Mouse (Mus musculus) CH12.LX (cell line): ENCODE results near the gene Usp5. TPM values are rescaled to one million over a fixed set of nuclear protein-coding genes. Genes with fewer than 3 reads are reported as not detected.
A peak's percentile ranks its signal among the peaks of the same experiment; 100 is the strongest.

Source experiments
- DNase-seq: peaks from one replicate; pipeline ENCODE4 v3.0.0-alpha.2; 2013; ENCODE audit errors: extremely low read depth
- H3K27ac ChIP-seq: 2 replicates; pipeline ENCODE4 v1.5.1; 2012; ENCODE audit warnings: low read depth, mild to moderate bottlenecking, control low read depth, moderate library complexity; ENCODE audit not compliant: insufficient read depth
- H3K27me3 ChIP-seq: replicated peaks from 2 replicates; pipeline ENCODE3; 2012; ENCODE audit warnings: inconsistent platforms
- H3K36me3 ChIP-seq, 2 experiments: replicated peaks in 1 of 2; 2 replicates each; pipeline versions ENCODE3 to v1.6.1; 2012; ENCODE audit warnings: inconsistent platforms in 1 of 2, low read length in 1 of 2, mild to moderate bottlenecking in 1 of 2, mixed read lengths in 1 of 2, moderate library complexity in 1 of 2; ENCODE audit not compliant: control insufficient read depth in 1 of 2, insufficient read depth in 1 of 2
- H3K4me1 ChIP-seq, 2 experiments: 2 replicates each; pipeline ENCODE4 v1.6.1; 2012; ENCODE audit warnings: inconsistent platforms in 1 of 2, moderate library complexity in 1 of 2; ENCODE audit not compliant: insufficient read depth in 2 of 2, control insufficient read depth in 1 of 2
- H3K4me2 ChIP-seq: 2 replicates; pipeline ENCODE4 v1.6.1; 2012; ENCODE audit warnings: low read depth, mild to moderate bottlenecking, control low read depth; ENCODE audit not compliant: poor library complexity, insufficient read depth, severe bottlenecking
- H3K4me3 ChIP-seq, 3 experiments: fragments of 150-350 bp in 1 of 3; sonication (generic) in 1 of 3; replicated peaks in 1 of 3; 2 replicates each; pipeline versions ENCODE3 to v1.5.1; 2011 to 2012; ENCODE audit warnings: low read depth in 2 of 3, low read length in 2 of 3, mild to moderate bottlenecking in 2 of 3, moderate library complexity in 2 of 3, control low read depth in 1 of 3, improper control_type of control experiment in 1 of 3, inconsistent platforms in 1 of 3, mixed read lengths in 1 of 3; ENCODE audit not compliant: poor library complexity in 1 of 3
- H3K79me2 ChIP-seq: replicated peaks from 2 replicates; pipeline ENCODE4 v1.6.1; 2012; ENCODE audit warnings: mild to moderate bottlenecking, moderate library complexity; ENCODE audit not compliant: control insufficient read depth, poor library complexity, insufficient read depth, severe bottlenecking; ENCODE audit errors: extremely low read depth
- H3K9ac ChIP-seq: 2 replicates; pipeline ENCODE4 v1.6.1; 2012; ENCODE audit warnings: low read depth, mild to moderate bottlenecking, control low read depth, moderate library complexity; ENCODE audit not compliant: insufficient read depth
- H3K9me3 ChIP-seq: replicated peaks from 2 replicates; pipeline ENCODE3; 2012; ENCODE audit warnings: low read length, inconsistent platforms, mixed read lengths
- BHLHE40 ChIP-seq: IDR thresholded peaks from 2 replicates; pipeline ENCODE4 v1.6.1; 2011; ENCODE audit warnings: mild to moderate bottlenecking, low read depth, low read length, improper control_type of control experiment
- CHD1 ChIP-seq: IDR thresholded peaks from 2 replicates; pipeline ENCODE4 v1.6.1; 2012; ENCODE audit warnings: low read depth, low read length, improper control_type of control experiment, inconsistent platforms
- CHD2 ChIP-seq: IDR thresholded peaks from 2 replicates; pipeline ENCODE4 v1.6.1; 2011; ENCODE audit warnings: low read length, improper control_type of control experiment
- E2F4 ChIP-seq: IDR thresholded peaks from 2 replicates; pipeline ENCODE4 v1.6.1; 2011; ENCODE audit warnings: low read depth, low read length, improper control_type of control experiment; ENCODE audit not compliant: insufficient replicate concordance
- ELF1 ChIP-seq: IDR thresholded peaks from 2 replicates; pipeline ENCODE4 v1.6.1; 2014; ENCODE audit warnings: low read depth, mild to moderate bottlenecking, inconsistent platforms, low read length, improper control_type of control experiment
- ETS1 ChIP-seq: conservative IDR thresholded peaks from 2 replicates; pipeline ENCODE4 v1.6.1; 2012; ENCODE audit warnings: low read depth, mild to moderate bottlenecking, inconsistent platforms, low read length, improper control_type of control experiment, moderate library complexity
- GABPA ChIP-seq: IDR thresholded peaks from 2 replicates; pipeline ENCODE4 v1.6.1; 2012; ENCODE audit warnings: low read depth, low read length, improper control_type of control experiment, inconsistent platforms; ENCODE audit not compliant: insufficient replicate concordance
- HCFC1 ChIP-seq: IDR thresholded peaks from 2 replicates; pipeline ENCODE4 v1.6.1; 2012; ENCODE audit warnings: low read depth, mild to moderate bottlenecking, inconsistent platforms, low read length, improper control_type of control experiment
- IRF4 ChIP-seq: IDR thresholded peaks from 2 replicates; pipeline ENCODE4 v1.6.1; 2014; ENCODE audit warnings: low read depth, mild to moderate bottlenecking, inconsistent platforms, low read length, improper control_type of control experiment
- JUN ChIP-seq: IDR thresholded peaks from 2 replicates; pipeline ENCODE4 v1.6.1; 2011; ENCODE audit warnings: low read depth, mild to moderate bottlenecking, low read length, improper control_type of control experiment, moderate library complexity; ENCODE audit not compliant: insufficient read depth
- JUND ChIP-seq: conservative IDR thresholded peaks from 2 replicates; pipeline ENCODE4 v1.6.1; 2011; ENCODE audit warnings: low read depth, low read length, improper control_type of control experiment
- MAFK ChIP-seq: IDR thresholded peaks from 2 replicates; pipeline ENCODE4 v1.6.1; 2011; ENCODE audit warnings: low read length, improper control_type of control experiment; ENCODE audit not compliant: insufficient replicate concordance
- MAX ChIP-seq: IDR thresholded peaks from 2 replicates; pipeline ENCODE4 v1.6.1; 2011; ENCODE audit warnings: low read length, improper control_type of control experiment
- MAZ ChIP-seq: IDR thresholded peaks from 2 replicates; pipeline ENCODE4 v1.6.1; 2012; ENCODE audit warnings: low read depth, mild to moderate bottlenecking, inconsistent platforms, low read length, improper control_type of control experiment, moderate library complexity
- MEF2A ChIP-seq: IDR thresholded peaks from 2 replicates; pipeline ENCODE4 v1.6.1; 2014; ENCODE audit warnings: low read depth, mild to moderate bottlenecking, inconsistent platforms, low read length, improper control_type of control experiment, borderline replicate concordance
- MXI1 ChIP-seq: IDR thresholded peaks from 2 replicates; pipeline ENCODE4 v1.6.1; 2011; ENCODE audit warnings: mild to moderate bottlenecking, low read depth, low read length, improper control_type of control experiment
- MYC ChIP-seq: IDR thresholded peaks from 2 replicates; pipeline ENCODE4 v1.6.1; 2011; ENCODE audit warnings: low read depth, mild to moderate bottlenecking, improper control_type of control experiment, low read length
- NELFE ChIP-seq: IDR thresholded peaks from 2 replicates; pipeline ENCODE4 v1.6.1; 2011; ENCODE audit warnings: low read depth, low read length, improper control_type of control experiment
- NRF1 ChIP-seq: IDR thresholded peaks from 2 replicates; pipeline ENCODE4 v1.6.1; 2014; ENCODE audit warnings: low read depth, mild to moderate bottlenecking, inconsistent platforms, low read length, improper control_type of control experiment, moderate library complexity
- PAX5 ChIP-seq: IDR thresholded peaks from 2 replicates; pipeline ENCODE4 v1.6.1; 2012; ENCODE audit warnings: low read length, inconsistent platforms, mixed read lengths
- POLR2A ChIP-seq: IDR thresholded peaks from 2 replicates; pipeline ENCODE4 v1.6.1; 2011; ENCODE audit warnings: low read depth, mild to moderate bottlenecking, improper control_type of control experiment, low read length
- RAD21 ChIP-seq: IDR thresholded peaks from 2 replicates; pipeline ENCODE4 v1.6.1; 2011; ENCODE audit warnings: low read depth, mild to moderate bottlenecking, low read length, improper control_type of control experiment, moderate library complexity
- RCOR1 ChIP-seq: conservative IDR thresholded peaks from 2 replicates; pipeline ENCODE4 v1.6.1; 2012; ENCODE audit warnings: low read depth, mild to moderate bottlenecking, inconsistent platforms, low read length, improper control_type of control experiment
- SIN3A ChIP-seq: IDR thresholded peaks from 2 replicates; pipeline ENCODE4 v1.6.1; 2012; ENCODE audit warnings: low read length, improper control_type of control experiment, inconsistent platforms
- TBP ChIP-seq: conservative IDR thresholded peaks from 2 replicates; pipeline ENCODE4 v1.6.1; 2011; ENCODE audit warnings: low read depth, low read length, improper control_type of control experiment
- TCF12 ChIP-seq: IDR thresholded peaks from 2 replicates; pipeline ENCODE4 v1.6.1; 2014; ENCODE audit warnings: low read depth, mild to moderate bottlenecking, inconsistent platforms, low read length, improper control_type of control experiment
- UBTF ChIP-seq: IDR thresholded peaks from 2 replicates; pipeline ENCODE4 v1.6.1; 2012; ENCODE audit warnings: low read depth, mild to moderate bottlenecking, inconsistent platforms, low read length, improper control_type of control experiment, moderate library complexity
- USF1 ChIP-seq: IDR thresholded peaks from 2 replicates; pipeline ENCODE4 v1.6.1; 2014; ENCODE audit warnings: low read depth, mild to moderate bottlenecking, inconsistent platforms, low read length, improper control_type of control experiment
- USF2 ChIP-seq: conservative IDR thresholded peaks from 2 replicates; pipeline ENCODE4 v1.6.1; 2011; ENCODE audit warnings: low read depth, low read length, improper control_type of control experiment
- ZKSCAN1 ChIP-seq: IDR thresholded peaks from 2 replicates; pipeline ENCODE4 v1.6.1; 2012; ENCODE audit warnings: low read depth, inconsistent platforms, low read length, improper control_type of control experiment, borderline replicate concordance
- ZMIZ1 ChIP-seq: IDR thresholded peaks from 2 replicates; pipeline ENCODE4 v1.6.1; 2012; ENCODE audit warnings: low read depth, mild to moderate bottlenecking, inconsistent platforms, low read length, improper control_type of control experiment
- dilution Hi-C: fragments of 300-500 bp; cut with MboI; formaldehyde crosslinking; loops from 2 replicates; pipeline ENCODE4 v1.14.3; 2020; ENCODE audit warnings: low sequenced_read_pairs; ENCODE audit not compliant: extremely low pct_unique_long_range_greater_than_20kb, extremely low pct_ligation_motif_present
- in situ Hi-C: fragments of 300-500 bp; cut with MboI; formaldehyde crosslinking; loops from 3 replicates; pipeline ENCODE4 v1.14.3; 2019; ENCODE audit warnings: low sequenced_read_pairs, low pct_ligation_motif_present, low pct_unique_long_range_greater_than_20kb, mixed read lengths
- polyA plus RNA-seq: library from polyadenylated mRNA; unstranded; fragments of >175 nt; gene quantifications from 2 replicates; pipeline ENCODE4 v1.2.1, GENCODE M21; 2012; ENCODE audit warnings: low read depth; ENCODE audit not compliant: insufficient read length
- total RNA-seq, 2 experiments: library from RNA; depleted of rRNA; stranded (reverse); fragments of 300-350 nt in 1 of 2; fragments of >200 nt in 1 of 2; gene quantifications; 2 replicates each; pipeline ENCODE4 v1.2.3; 2012 to 2014

Gene Usp5
- total and polyA plus RNA-seq, 3 experiments, result 79.8 to 107 (median 103) TPM

DNA sequence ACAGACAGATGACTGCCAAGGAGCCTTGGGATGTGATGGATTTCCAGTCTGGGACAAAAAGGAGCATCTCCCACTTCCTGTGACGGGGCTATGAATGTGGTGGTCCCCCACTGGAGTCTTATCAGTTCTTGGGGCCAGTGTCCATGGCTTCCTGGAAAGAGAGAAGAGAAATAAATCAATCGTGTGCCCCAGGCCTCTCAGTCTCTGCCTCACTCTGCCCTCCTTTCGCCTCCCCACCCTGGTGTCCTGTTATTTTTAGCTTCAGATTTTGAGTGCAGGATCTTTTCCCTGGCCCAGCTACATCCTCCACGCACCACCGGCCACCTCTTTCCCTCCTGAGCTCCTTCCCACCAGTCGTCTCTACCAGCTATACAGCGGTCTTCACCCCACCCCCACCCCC lies 59.3 kb downstream of the Usp5 start:
- DNase-seq, result no peak
- peak overlapping the region; percentile 86; the same call in 1 of the 2 replicates for H3K9ac ChIP-seq
- dilution Hi-C loops, result no loop called here
- peaks cover 7 to 33% of the 10 kb centered on the region in 2 experiments for H3K4me1 ChIP-seq
- peak overlapping the region; percentile 40 to 98 (median 67) for H3K4me3 ChIP-seq
- no peaks in the 10 kb centered on the region for H3K79me2 ChIP-seq
- peaks cover 15 to 27% of the 10 kb centered on the region in 2 experiments for H3K36me3 ChIP-seq
- no peaks in the 10 kb centered on the region for H3K9me3 ChIP-seq
- H3K27me3 ChIP-seq, result peaks cover 19% of the 10 kb centered on the region
- no peak overlapping the region for H3K27ac ChIP-seq
- TF ChIP-seq RAD21 (no peak), CHD2 (0 out of 2 replicates have a peak, but pooled peaks have one; percentile 36)
- TF ChIP-seq, all 38 proteins: peak for 1
- no peak overlapping the region for H3K4me2 ChIP-seq
- in situ Hi-C loops, result no loop called here

DNA sequence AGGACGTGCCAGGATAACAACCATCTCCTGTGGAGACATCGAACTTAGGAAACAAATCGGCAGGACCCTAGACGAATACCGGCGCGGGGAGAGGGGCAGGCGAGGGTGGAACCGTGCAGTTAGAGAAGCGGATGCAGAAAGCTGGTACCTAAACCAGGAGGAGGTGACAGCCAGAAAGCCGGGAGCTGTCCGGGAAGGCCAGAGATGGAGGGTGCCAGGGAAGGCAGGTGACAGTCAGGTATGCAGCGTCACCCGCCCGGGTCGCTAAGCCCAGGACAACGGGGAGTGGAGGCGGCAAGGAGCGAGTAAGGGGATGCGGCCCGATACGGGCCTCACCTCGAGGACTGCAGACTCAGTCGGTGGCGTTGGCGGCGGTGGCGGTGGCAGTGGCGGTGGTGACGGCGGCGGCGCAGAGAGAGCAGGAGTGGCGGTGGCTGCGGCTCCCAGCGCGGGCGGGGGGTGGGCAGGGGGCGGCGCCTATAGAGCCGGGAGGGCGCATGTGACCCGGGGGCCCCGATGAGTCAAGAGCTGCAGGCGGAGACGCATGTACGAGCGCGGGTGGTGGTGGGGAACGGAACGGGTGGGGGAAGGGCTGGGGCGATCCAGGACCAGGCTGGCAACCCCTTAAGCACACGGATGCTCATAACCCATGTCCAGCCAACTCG lies 60.1 kb downstream of the Usp5 start, which contains the start of gene Eno2:
Gene Eno2, minus strand, starts transcription at position 573 of the 665 bp plus-strand sequence.
- Histone ChIP-seq H3K9me3 (no peaks in the 10 kb centered on the region), H3K27me3 (peaks cover 15% of the 10 kb centered on the region), H3K4me2 (peak within 1 kb of the TSS; percentile 80), H3K36me3 (peaks cover 16 to 31% of the 10 kb centered on the region in 2 experiments), H3K4me3 (peak within 1 kb of the TSS; percentile 67 to 98 (median 88)), H3K27ac (peak within 1 kb of the TSS; percentile 76), H3K4me1 (peaks cover 7 to 33% of the 10 kb centered on the region in 2 experiments), H3K9ac (peak within 1 kb of the TSS; percentile 86), H3K79me2 (no peaks in the 10 kb centered on the region)
- in situ Hi-C loops (no loop called here), dilution Hi-C loops (no loop called here)
- DNase-seq, result peak; percentile 71
- TF ChIP-seq UBTF (peak; percentile 82; the same call in 1 of the 2 replicates), SIN3A (no peak; the same call in 1 of the 2 replicates), IRF4 (peak; percentile 64; the same call in 1 of the 2 replicates), E2F4 (no peak), USF1 (peak; percentile 70), MAZ (peak; percentile 70), NRF1 (peak; percentile 34; the same call in 1 of the 2 replicates), POLR2A (peak; percentile 41; the same call in 1 of the 2 replicates), NELFE (0 out of 2 replicates have a peak, but pooled peaks have one; percentile 17), ETS1 (peak; percentile 62), MEF2A (no peak), GABPA (no peak), JUND (no peak), JUN (no peak), TBP (no peak), ZMIZ1 (no peak; the same call in 1 of the 2 replicates), USF2 (no peak; the same call in 1 of the 2 replicates), ZKSCAN1 (no peak), TCF12 (peak; percentile 71; the same call in 1 of the 2 replicates), RCOR1 (no peak), MAFK (no peak), ELF1 (no peak), CHD1 (no peak), MAX (no peak), PAX5 (no peak), BHLHE40 (peak; percentile 80), MYC (no peak), CHD2 (peak; percentile 64), MXI1 (peak; percentile 69), HCFC1 (no peak)
